Mouse (Mus musculus) liver, postnatal 0 days (tissue): Measurements from ENCODE around the gene Hoxb4.

ENCODE experiments used
- CTCF ChIP-seq: sonication (generic); IDR thresholded peaks from 2 replicates; pipeline ENCODE4 v1.5.1; 2016; ENCODE audit warnings: antibody characterized with exemption, low read depth
- EP300 ChIP-seq: IDR thresholded peaks from 2 replicates; pipeline ENCODE4 v1.6.1; 2016; ENCODE audit warnings: antibody characterized with exemption, low read depth, mild to moderate bottlenecking

DNA sequence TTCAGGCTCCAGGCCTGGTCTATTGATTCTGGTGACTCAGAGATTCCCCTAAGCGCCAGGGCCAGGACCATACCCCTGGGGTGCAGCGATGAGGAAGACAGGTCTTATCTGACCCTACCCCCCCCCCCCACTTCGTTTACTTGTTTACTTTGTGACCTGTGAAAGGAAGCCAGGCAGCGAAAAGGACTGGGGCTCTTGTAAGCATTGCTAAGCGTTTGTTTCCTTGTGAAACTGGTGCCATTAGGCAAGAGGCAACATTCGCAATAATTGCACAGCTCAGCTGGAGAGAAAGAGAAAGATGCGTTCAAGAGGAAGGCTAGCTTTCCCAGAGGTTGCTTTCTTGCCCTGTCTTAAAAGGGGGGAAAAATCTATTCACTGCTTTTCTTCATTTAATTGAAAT is 51.1 kb downstream of the Hoxb4 start:
- TF ChIP-seq CTCF (no peak), EP300 (no peak)
